Mouse (Mus musculus): Measurements from ENCODE around the gene Ezh1.

Ezh1 gene

DNA sequence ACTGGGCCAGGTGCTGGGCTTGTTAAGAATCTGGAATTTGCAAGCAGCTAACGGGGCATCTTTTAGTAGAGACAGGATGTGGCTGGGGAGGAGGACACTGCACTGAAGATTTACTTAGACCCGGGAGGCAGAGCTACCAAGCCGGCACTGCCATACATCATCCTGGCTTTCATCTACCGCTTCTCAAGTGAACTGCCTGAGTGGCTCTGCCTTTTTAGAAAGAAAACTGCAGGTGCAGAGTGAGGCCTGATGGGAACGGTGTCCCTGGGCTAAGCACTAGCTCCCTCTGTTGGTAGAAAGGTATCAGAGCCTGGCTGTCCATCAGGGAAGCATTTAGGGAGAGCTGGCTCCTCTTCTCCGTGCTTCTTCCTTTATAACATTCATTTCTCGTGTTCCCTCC, 25.3 kb downstream of the Ezh1 start:
- DNase-seq (ENCODE audit: low spot score) = no peak

DNA sequence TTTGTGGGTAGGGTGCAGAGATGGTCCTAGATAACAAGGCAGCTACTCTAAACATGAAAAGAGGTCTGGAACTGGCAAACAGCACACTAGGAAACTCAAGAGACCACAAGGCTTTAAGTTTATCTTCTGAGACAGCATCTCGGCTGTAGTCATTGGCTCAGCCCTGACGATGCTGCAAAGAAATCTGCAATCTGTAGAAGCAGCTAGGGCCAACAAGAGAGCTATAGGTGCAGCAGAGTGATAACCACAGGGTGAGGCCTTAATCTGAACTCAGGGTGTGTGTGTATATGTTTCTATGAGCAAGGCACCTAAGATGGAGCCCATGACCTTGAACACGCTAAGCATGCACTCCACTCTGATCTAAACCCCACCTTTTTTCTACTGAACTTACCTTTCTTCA, 26.7 kb downstream of the Ezh1 start:
- DNase-seq (ENCODE audit: low spot score) = no peak

DNA sequence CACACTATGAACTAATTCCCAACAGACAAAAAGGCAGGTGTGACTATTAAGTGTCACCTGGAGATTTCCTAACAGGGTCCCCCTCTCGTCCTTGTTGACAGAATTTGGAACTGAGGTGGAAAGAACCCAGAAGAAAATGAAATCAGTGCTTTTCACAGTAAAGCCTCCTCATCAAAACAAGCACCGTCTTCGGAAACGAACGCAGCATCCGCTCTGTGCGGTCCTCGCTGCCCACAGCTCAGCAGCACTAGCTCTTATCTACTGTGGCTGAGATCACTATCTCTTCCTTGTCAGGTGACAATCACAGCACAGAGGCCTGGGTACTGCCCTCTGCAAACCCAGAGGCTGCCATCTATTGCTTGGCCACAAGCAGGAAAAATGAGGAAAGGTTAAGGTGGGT, 30.1 kb downstream of the Ezh1 start:
- DNase-seq (ENCODE audit: low spot score) = no peak

DNA sequence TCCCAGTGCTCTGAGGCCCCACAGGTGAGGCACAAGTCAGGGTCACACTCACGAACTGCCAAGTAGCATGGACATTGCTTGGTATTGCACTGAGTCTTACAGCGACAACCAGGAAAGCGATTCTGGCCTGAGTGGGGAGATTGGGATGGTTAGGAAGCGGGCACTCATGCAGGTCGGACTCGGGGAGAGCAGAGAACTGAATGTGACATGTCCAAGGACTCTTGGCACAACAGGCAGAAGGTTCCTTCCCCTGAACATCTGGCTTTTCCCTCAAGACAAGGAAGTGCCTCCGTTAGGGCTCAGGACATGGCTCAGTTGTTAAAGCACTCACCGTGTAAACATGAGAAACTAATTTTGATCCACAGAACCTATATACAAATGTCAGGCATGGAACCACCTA, 30.7 kb downstream of the Ezh1 start:
- no peak for DNase-seq (ENCODE audit: low spot score)

DNA sequence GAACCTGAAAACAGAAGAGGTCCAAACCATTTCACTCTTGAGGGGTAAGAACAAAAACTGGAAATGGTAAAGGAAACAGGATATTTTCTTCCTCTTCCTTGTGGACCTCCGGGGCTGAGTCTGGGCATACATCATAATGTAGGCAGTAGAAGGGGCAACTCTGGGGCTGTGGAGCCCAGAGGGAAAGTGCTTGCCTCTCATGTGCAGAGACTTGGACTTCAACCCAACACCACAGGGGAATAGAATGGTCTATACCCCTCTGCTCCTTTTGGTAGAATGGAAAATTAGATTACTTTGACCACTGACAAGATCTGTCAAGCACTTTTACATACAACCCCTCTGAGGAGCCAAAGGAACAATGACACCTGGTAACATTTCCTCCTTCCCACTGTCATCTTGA, 31.2 kb downstream of the Ezh1 start:
- DNase-seq (ENCODE audit: low spot score) = no peak

GRCm38 (mm10) chr11:101194643-101195042, 31.6 kb downstream of the Ezh1 start:
- DNase-seq (ENCODE audit: low spot score) = no peak

GRCm38 (mm10) chr11:101194137-101194536, 32.1 kb downstream of the Ezh1 start:
- DNase-seq (ENCODE audit: low spot score) = no peak

- DNase-seq (ENCODE audit: low spot score) = no peak
These were observed 33.2 kb downstream of the Ezh1 start for GRCm38 (mm10) chr11:101193076-101193475.

GRCm38 (mm10) chr11:101192646-101193045, 33.6 kb downstream of the Ezh1 start:
- no peak for DNase-seq (ENCODE audit: low spot score)

DNA sequence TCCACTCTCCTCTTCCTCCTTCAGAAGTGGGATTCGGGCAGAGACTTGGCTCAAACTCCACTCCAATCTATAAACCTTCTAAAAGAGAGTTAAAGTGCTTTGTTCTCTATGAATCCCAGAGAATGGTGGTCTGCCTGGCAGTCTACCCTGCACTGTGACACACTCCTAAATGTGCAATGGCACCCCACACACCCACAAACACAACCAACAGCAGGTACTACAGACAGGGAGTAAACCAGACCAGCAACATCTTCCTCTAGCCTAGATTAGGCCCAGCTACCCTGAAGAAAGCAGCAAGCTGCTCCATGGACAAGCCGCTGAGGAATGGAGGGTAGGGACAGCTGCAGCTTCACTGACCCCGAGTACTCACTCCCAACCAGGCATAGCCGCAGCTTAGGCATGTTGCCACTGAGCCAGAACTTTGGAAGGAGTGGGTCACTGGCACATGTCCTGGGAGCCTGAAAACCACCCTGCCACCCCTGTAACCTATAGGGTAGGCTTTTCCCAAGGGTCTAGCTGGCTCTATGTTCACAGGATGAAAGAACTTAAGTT, 34.3 kb downstream of the Ezh1 start:
- no peak for DNase-seq (ENCODE audit: low spot score)

DNA sequence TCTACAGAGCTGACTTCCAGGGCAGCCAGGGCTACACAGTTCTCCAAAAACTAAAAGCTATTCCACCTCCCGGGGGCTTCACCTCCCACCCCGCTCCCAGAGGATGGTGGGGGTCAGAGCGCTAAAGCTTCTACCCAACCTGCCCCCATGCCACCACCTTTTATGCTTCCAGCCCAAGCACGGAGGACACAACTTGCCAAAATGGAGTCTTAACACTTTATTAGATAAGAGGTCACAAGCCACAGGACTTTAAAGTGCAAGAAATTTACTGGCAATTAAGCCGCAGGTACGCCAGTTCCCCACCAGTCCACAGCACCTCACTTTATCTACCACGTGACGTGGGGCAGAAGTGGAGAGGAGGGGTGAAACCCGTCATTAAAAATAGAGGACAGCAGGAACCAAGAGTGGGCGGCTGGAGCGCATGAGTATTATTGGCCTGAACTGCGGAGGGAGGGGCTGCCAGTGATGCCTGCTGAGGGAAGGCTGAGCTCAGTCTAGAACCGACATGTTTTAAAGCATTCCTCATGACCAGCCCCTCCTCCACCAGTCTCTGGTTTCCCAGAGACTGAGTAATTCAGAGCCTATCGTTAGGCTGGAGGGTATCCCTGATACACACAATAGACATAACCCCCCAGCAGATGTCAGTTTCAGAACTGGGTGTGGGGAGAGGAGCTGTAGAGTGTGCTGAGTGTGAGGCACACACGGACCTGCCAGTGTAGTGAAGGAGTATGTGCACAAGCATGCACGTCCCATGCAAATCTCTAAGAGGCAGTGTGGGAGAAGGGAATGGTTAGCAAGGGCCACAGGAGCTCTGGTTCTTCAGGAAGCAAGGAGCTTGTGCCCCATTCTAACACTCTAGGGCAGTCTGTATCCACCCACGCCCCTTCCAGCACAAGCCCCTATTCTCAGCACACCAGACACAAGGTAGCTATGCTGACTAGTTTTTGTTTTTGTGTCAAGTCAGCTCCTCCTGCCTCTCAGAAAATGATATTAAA, 35.1 kb downstream of the Ezh1 start:
- no peak for DNase-seq (ENCODE audit: low spot score)

DNA sequence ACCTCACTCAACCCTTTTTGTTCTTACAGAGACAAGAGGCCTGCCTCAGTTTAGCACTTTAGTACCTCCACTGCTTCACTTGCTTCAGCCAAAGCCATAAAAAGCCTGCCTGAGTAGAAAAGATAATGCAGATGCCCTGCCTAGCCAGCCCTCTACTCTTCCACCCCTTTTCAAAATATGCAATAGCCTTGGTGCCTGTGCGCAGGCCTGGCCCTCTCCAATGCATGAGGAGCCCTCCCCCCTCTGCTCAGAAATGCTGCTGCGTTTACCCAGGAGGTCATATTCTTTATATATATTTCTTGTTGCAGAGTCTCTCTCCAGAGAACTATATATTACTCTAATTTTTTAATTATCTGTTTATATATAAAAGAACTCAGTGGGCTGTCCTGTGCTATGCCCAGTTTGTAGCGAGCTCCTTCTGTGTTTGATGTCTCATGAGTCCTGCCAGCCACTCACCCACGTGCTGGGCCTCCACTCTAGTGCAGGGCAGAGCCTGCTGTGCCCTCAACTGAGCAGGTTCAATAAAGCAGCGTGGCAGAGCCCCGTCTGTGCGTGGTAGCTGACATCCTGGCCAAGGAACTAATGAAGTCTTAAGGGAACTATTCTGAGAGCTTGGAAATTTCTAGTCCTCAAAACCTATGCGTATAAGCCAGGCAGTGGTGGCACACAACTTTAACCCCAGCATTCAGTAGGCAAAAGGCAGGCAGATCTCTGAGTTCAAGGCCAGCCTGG, 35.9 kb downstream of the Ezh1 start:
- no peak for DNase-seq (ENCODE audit: low spot score)

DNA sequence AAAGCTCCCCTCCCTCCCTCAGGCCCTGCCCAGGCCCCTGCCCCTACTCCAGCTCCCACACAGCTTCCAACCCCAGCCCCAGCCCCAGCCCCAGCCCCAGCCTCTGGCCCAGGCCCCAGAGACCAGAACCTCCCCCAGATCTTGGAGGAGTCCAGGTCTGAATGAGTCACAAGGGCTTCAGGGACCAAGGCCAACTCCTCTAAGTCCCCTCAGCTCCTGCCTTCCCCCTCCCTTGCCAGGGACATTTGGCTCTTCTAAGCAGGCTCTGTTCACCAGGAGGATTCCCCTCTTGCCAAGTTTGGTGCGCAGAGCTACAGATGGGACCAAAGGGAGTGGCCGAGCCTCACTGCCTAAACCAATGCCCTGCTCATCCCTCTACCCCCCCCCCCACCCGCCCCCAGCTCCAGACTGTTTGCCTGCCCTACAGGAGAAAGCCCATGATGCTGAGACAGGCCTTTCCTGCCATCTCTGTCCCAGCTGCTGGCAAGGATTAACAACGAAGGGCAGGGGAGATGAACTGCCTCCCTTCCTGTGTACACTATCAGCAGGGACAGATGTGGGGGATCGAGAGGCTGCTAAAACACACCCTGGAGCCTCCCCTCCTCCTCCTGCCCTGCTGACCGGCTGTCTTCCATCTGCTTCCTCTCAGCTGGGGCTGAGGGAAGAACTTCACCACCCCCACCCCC, 36.6 kb downstream of the Ezh1 start:
- no peak for DNase-seq (ENCODE audit: low spot score)

DNA sequence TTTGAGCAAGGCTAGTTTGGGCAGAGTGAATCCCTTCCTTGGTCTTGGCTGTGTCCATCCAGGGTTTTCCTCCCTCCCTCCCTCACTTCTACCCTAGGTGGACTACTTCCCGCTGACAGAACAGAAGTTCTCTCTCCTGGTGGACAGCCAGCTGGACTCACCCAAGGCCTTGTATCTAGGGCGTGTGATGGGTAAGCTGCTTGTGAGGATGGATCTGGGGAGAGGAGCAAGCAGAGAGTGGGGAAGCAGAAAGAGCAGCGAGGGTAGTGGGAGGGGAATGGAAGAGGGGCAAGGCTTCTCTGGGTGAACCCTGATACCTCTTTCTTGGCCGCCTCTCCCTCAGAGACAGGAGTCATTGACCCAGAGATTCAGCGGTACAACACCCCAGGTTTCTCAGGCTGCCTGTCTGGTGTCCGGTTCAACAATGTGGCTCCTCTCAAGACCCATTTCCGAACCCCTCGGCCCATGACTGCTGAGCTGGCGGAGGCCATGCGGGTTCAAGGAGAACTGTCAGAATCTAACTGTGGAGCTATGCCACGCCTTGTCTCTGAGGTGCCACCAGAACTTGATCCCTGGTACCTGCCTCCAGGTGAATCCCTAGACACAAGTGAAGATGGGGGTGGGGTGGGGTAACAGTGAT, 38.0 kb downstream of the Ezh1 start:
- DNase-seq (ENCODE audit: low spot score) = no peak

- no peak for DNase-seq (ENCODE audit: low spot score)
These were observed 38.7 kb downstream of the Ezh1 start for GRCm38 (mm10) chr11:101187541-101187940.

DNA sequence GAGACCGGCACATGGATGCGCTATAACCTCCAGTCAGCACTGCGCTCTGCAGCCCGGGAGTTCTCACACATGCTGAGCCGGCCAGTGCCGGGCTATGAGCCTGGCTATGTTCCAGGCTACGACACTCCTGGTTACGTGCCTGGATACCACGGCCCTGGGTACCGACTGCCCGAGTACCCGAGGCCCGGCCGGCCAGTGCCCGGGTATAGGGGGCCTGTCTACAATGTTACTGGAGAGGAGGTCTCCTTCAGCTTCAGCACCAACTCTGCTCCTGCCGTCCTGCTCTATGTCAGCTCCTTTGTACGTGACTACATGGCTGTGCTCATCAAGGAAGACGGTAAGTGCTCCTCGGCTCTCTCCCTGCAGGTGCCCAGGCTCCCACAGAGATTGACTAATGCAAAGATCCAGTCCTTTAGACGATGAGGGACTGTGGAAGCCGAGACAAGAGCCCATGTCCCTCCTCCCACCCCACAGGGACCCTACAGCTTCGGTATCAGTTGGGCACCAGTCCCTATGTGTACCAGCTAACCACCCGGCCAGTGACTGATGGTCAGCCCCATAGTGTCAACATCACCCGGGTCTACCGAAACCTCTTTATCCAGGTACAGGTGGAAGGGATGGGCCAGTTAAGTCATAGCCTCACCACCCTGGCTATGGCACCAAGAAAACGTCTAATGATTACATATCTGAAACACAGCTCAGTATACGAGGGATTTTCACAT, 39.6 kb downstream of the Ezh1 start:
- DNase-seq (ENCODE audit: low spot score) = no peak

DNA sequence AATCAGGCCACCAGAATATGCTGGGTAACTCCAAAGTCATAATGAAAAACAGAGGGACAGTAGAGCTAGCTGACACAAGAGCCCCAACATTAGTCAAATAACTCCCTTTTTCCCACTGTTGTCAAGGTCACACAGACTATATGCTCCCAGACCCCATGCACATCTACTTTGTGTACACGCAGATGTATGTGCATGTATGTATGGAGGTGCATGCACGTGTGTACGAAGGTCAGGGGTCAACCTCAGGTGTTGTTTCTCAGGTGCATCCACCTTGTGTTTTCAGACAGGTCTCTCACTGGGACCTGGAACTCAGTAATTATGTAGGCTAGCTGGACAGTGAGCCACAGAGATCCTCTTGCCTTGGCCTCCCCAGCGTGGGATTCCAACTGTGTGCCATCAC, 40.8 kb downstream of the Ezh1 start:
- no peak for DNase-seq (ENCODE audit: low spot score)

GRCm38 (mm10) chr11:101184984-101185383, 41.3 kb downstream of the Ezh1 start:
- no peak for DNase-seq (ENCODE audit: low spot score)

DNA sequence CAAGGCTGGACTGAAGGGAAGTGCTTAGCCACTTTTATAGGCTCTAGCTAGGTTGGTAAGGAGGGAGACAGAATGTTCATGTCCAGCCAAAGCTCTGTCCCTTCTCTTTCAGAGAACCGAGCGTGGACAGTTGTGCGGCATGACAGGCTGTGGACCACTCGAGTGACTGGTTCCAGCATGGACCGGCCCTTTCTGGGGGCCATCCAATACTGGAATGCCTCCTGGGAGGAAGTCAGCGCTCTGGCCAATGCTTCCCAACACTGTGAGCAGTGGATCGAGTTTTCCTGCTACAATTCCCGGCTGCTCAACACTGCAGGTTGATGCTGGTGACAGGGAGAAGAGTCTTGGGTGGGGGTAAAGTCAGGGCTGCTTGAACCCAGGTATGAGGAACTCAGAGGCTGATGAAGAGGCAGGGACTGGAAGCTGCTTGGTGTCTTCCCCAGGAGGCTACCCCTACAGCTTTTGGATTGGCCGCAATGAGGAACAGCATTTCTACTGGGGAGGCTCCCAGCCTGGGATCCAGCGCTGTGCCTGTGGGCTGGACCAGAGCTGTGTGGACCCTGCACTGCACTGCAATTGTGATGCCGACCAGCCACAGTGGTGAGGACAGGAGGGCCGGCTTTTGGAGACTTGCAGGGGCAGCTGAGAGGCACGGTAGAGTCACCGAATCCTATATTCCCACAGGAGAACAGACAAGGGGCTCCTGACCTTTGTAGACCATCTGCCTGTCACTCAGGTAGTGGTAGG, 43.3 kb downstream of the Ezh1 start:
- no peak for DNase-seq (ENCODE audit: low spot score)

GRCm38 (mm10) chr11:101181961-101182360, 44.3 kb downstream of the Ezh1 start:
- DNase-seq (ENCODE audit: low spot score) = no peak
